Mouse (Mus musculus) C2C12 (cell line): Measurements from ENCODE around the gene Gse1.

Experiments
- CTCF ChIP-seq: IDR thresholded peaks from one replicate; pipeline ENCODE4 v1.5.1; 2011; ENCODE audit not compliant: control insufficient read depth, insufficient read depth, insufficient read length
- MYOG ChIP-seq: IDR thresholded peaks from one replicate; pipeline ENCODE4 v1.6.1; 2011; ENCODE audit not compliant: control insufficient read depth, insufficient read length; ENCODE audit errors: extremely low read depth

- TF ChIP-seq CTCF (no peak), MYOG (no peak)
These were observed 287.0 kb downstream of the Gse1 start for GRCm38 (mm10) chr8:120515214-120515613.
